Mouse (Mus musculus) left cerebral cortex, postnatal 25 days (tissue): ENCODE measurements at regions not wholly inside any gene's neighbourhood (a gene's known extent, or its start where the extent isn't known, plus 50 kb on each side); places are given as distances from the start of the nearest gene placed in this dataset.

Experiments used
- DNase-seq, 2 experiments: peaks; one replicate each; pipeline ENCODE4 v3.0.0; 2022; ENCODE audit warnings: low spot score in 2 of 2, mixed read lengths in 1 of 2
- intact Hi-C: fragments of 180-260 bp; cut with DNase I; formaldehyde crosslinking; loops from one replicate; pipeline ENCODE4 v1.15.1; 2025

GRCm38 (mm10) chr12:79864346-79865178 is 248.3 kb downstream of the Zfp36l1 start:
- no peak for DNase-seq
- intact Hi-C loops: no loop called here
